Mouse (Mus musculus): ENCODE measurements around the gene Xlr5b. TPM values are rescaled to one million over a fixed set of nuclear protein-coding genes. Genes with fewer than 3 reads are reported as not detected.

Xlr5b gene
- polyA plus RNA-seq (2012; rRNA removed): not detected in 2 replicates

GRCm38 (mm10) chrX:73148496-73148895, at the start of gene Xlr5b:
Gene Xlr5b, plus strand, starts transcription at chrX:73148796.

GRCm38 (mm10) chrX:73116747-73117146, 31.8 kb upstream of the Xlr5b start, which contains the start of gene Gm14685:
Gene Gm14685, plus strand, starts transcription at chrX:73117047.

GRCm38 (mm10) chrX:73149350-73149749, 754 bp downstream of the Xlr5b start, which contains the start of gene DXBay18:
Gene DXBay18, minus strand, starts transcription at chrX:73149450.

GRCm38 (mm10) chrX:73176889-73177288, 28.3 kb downstream of the Xlr5b start, which contains the start of gene Spin2d:
Gene Spin2d, minus strand, starts transcription at chrX:73176989.

GRCm38 (mm10) chrX:73191934-73192333, 43.3 kb downstream of the Xlr5b start, which contains the start of gene Xlr3b:
Gene Xlr3b, plus strand, starts transcription at chrX:73192207.

Other genes starting within 250 kb of the Xlr5b start
- gene Cetn2, start 230.4 kb upstream of the Xlr5b start, polyA plus RNA-seq (2012; rRNA removed): 0.41 and 0.56 TPM in 2 replicates
- 3.7 and 5.7 TPM in 2 replicates for gene Nsdhl, start 230.2 kb upstream of the Xlr5b start, polyA plus RNA-seq (2012; rRNA removed)
- 1.2 and 1.7 TPM in 2 replicates for gene Zfp185, start 161.5 kb upstream of the Xlr5b start, polyA plus RNA-seq (2012; rRNA removed)
- not detected in 2 replicates for gene Pnma5, start 111.7 kb upstream of the Xlr5b start, polyA plus RNA-seq (2012; rRNA removed)
- not detected in 2 replicates for gene Pnma3, start 84.0 kb upstream of the Xlr5b start, polyA plus RNA-seq (2012; rRNA removed)
- gene Xlr4a, start 66.3 kb upstream of the Xlr5b start, polyA plus RNA-seq (2012; rRNA removed): not detected in 2 replicates
- 0.29 and 1.0 TPM in 2 replicates for gene Xlr3a, start 51.7 kb upstream of the Xlr5b start, polyA plus RNA-seq (2012; rRNA removed)
- gene Gm14685, start 31.7 kb upstream of the Xlr5b start, polyA plus RNA-seq (2012; rRNA removed): 0.02 TPM in 1 of 2 replicates, not detected in the other
- gene DXBay18, start 654 bp downstream of the Xlr5b start, polyA plus RNA-seq (2012; rRNA removed): not detected in 2 replicates
- not detected in 2 replicates for gene Spin2d, start 28.2 kb downstream of the Xlr5b start, polyA plus RNA-seq (2012; rRNA removed)
- gene Xlr3b, start 43.4 kb downstream of the Xlr5b start, polyA plus RNA-seq (2012; rRNA removed): 0.06 TPM in 1 of 2 replicates, not detected in the other
- not detected in 2 replicates for gene Xlr4b, start 65.5 kb downstream of the Xlr5b start, polyA plus RNA-seq (2012; rRNA removed)
- gene F8a, start 79.5 kb downstream of the Xlr5b start, polyA plus RNA-seq (2012; rRNA removed): 20.4 and 37.1 TPM in 2 replicates
- not detected in 2 replicates for gene Xlr4c, start 94.3 kb downstream of the Xlr5b start, polyA plus RNA-seq (2012; rRNA removed)
- gene Xlr3c, start 116.6 kb downstream of the Xlr5b start, polyA plus RNA-seq (2012; rRNA removed): not detected in 2 replicates
- not detected in 2 replicates for gene Xlr5a, start 144.2 kb downstream of the Xlr5b start, polyA plus RNA-seq (2012; rRNA removed)
- gene Xlr5c, start 144.2 kb downstream of the Xlr5b start, polyA plus RNA-seq (2012; rRNA removed): not detected in 2 replicates
- not detected in 2 replicates for gene Gm45015, start 188.0 kb downstream of the Xlr5b start, polyA plus RNA-seq (2012; rRNA removed)
- 2.1 and 2.9 TPM in 2 replicates for gene Zfp275, start 193.8 kb downstream of the Xlr5b start, polyA plus RNA-seq (2012; rRNA removed)
- not detected in 2 replicates for gene Gm18336, start 249.9 kb downstream of the Xlr5b start, polyA plus RNA-seq (2012; rRNA removed)